Mouse (Mus musculus): ENCODE results near the gene Rps6kl1. TPM values are rescaled to one million over a fixed set of nuclear protein-coding genes. Genes with fewer than 3 reads are reported as not detected.

Rps6kl1 gene
- total RNA-seq, 2 experiments from 2014 or later: 0.64 to 1.1 TPM

Other genes with a start within 250 kb of the Rps6kl1 start
- gene Fcf1, start 180.4 kb downstream of the Rps6kl1 start, total RNA-seq (2021): 10 to 100 TPM; 25.0 to 28.1 TPM
- gene Arel1, start 180.4 kb downstream of the Rps6kl1 start, total RNA-seq (2021): 10 to 100 TPM; 19.7 to 26.1 TPM
- 10 to 100 TPM; 14.7 to 15.6 TPM for gene Ylpm1, start 154.9 kb downstream of the Rps6kl1 start, total RNA-seq (2021)
- gene Prox2, start 40.5 kb downstream of the Rps6kl1 start, total RNA-seq (2021): 1 to 10 TPM; 1.1 to 2.2 TPM
- gene Dlst, start 40.4 kb downstream of the Rps6kl1 start, total RNA-seq (2021): 100 to 1,000 TPM; 286 to 336 TPM
- 1 to 10 TPM; 1.2 to 1.9 TPM for gene Pgf, start 26.5 kb upstream of the Rps6kl1 start, total RNA-seq (2021)
- 10 to 100 TPM; 51.0 to 54.7 TPM for gene Eif2b2, start 68.2 kb upstream of the Rps6kl1 start, total RNA-seq (2021)
- 1 to 10 TPM; 6.5 to 7.0 TPM for gene Mlh3, start 119.3 kb upstream of the Rps6kl1 start, total RNA-seq (2021)
- gene Acyp1, start 137.2 kb upstream of the Rps6kl1 start, total RNA-seq (2021): 10 to 100 TPM; 38.0 to 38.6 TPM
- gene Zc2hc1c, start 137.3 kb upstream of the Rps6kl1 start, total RNA-seq (2021): 1 to 10 TPM in 1 of 2 experiments, under 1 TPM in 1; 0.72 to 1.0 TPM
- 100 to 1,000 TPM in 1 of 2 experiments, 10 to 100 TPM in 1; 86.2 to 105 TPM for gene Nek9, start 188.1 kb upstream of the Rps6kl1 start, total RNA-seq (2021)
- gene Tmed10, start 223.6 kb upstream of the Rps6kl1 start, total RNA-seq (2021): 100 to 1,000 TPM; 103 to 110 TPM